Mouse (Mus musculus): ENCODE data around the gene Susd1. TPM values are rescaled to one million over a fixed set of nuclear protein-coding genes. Genes with fewer than 3 reads are reported as not detected.

The Susd1 gene
- polyA plus RNA-seq (2012) = 2.2 and 2.8 TPM in 2 replicates

GRCm38 (mm10) chr4:59437990-59438854, at the start of gene Susd1:
Gene Susd1 (minus strand): TSS chr4:59438633.
- TF ChIP-seq GATA1 (IDR thresholded peaks at IDR 0.05; ENCODE audit: low read length) = no peak

DNA sequence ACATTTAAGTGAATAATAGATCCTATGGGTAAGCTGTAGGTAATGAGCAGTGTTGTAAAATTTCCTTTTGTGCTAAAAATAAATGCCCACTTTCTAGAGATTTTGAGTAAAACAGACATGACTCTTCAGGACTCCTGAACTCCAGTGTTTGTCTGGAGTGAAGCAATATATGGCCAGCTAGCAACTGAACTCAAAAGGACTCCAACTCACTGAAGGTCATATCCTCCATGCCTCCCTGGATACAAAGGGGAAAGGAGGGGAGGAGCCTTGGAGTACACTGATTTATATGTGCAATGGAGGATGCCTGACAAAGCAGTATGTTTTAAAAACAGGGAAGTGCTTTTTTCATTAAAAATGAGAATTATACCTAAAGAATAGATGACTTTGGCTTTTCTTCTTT, 32.9 kb upstream of the Susd1 start:
- no peak for TF ChIP-seq GATA1 (IDR thresholded peaks at IDR 0.05; ENCODE audit: low read length)

- TF ChIP-seq GATA1 (IDR thresholded peaks at IDR 0.05; ENCODE audit: low read length) = no peak
These were observed 27.0 kb upstream of the Susd1 start for GRCm38 (mm10) chr4:59465449-59465848.

GRCm38 (mm10) chr4:59464661-59465060, 26.2 kb upstream of the Susd1 start:
- TF ChIP-seq GATA1 (IDR thresholded peaks at IDR 0.05; ENCODE audit: low read length) = no peak

- no peak for TF ChIP-seq GATA1 (IDR thresholded peaks at IDR 0.05; ENCODE audit: low read length)
These were observed 24.1 kb upstream of the Susd1 start for GRCm38 (mm10) chr4:59462494-59462893.

GRCm38 (mm10) chr4:59461116-59461727, 22.8 kb upstream of the Susd1 start:
- no peak for TF ChIP-seq GATA1 (IDR thresholded peaks at IDR 0.05; ENCODE audit: low read length)

- TF ChIP-seq GATA1 (IDR thresholded peaks at IDR 0.05; ENCODE audit: low read length) = no peak
These were observed 21.0 kb upstream of the Susd1 start for GRCm38 (mm10) chr4:59459216-59459955.

DNA sequence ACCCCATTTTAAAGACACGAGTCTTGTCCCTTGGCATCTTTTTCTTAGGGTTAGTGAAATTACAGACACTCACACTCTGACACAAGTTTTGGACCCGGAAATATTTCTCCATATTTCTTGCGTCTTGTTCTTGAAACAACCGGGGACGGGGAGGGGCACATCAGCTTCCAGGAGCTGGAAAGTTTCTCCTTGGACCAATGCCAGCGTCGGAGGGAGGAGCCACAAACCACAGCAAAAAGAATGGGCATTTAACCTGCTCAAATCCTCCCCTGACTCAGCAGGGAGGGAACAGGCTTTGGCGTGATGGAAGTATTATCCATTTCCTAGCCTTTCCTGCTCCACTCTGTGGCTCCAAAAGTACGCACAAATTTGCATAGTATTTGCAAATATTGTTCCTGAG, 19.5 kb upstream of the Susd1 start:
- no peak for TF ChIP-seq GATA1 (IDR thresholded peaks at IDR 0.05; ENCODE audit: low read length)

DNA sequence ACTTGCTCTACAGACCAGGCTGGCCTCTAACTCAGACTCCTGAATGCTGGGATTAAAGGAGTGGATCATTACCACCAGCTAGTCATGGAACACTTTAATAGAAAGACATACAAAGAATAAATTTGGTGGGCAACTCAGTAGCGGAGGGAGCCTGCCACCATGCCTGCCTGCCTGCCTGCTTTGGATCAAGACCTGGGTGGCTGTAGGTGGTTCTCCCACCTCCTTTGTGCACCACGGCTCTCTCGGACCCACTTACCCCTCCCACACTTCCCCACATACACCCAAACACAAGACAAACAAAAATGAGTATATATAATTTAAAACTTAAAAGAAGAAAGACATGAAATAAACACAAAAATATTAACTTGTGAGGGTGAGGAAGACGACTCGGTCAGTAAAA, 18.7 kb upstream of the Susd1 start:
- TF ChIP-seq GATA1 (IDR thresholded peaks at IDR 0.05; ENCODE audit: low read length) = no peak

DNA sequence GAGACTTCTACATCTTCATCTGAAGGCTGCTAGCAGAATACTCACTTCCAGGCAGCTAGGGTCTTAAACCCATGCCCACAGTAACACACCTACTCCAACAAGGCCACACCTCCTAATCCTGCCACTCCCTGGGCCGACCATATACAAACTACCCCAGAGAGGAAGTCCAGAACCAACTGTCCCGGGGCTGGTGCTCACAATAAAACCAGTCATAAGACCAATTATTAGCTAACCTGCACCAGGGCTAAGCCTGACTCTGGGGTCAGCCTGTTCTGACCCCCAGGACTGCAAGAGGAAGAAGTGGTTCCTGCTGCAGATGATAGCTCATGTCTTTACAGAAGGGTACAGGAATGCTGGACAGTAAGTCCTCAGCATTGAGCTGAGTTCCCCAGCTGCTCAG, 17.0 kb upstream of the Susd1 start:
- TF ChIP-seq GATA1 (IDR thresholded peaks at IDR 0.05; ENCODE audit: low read length) = no peak

DNA sequence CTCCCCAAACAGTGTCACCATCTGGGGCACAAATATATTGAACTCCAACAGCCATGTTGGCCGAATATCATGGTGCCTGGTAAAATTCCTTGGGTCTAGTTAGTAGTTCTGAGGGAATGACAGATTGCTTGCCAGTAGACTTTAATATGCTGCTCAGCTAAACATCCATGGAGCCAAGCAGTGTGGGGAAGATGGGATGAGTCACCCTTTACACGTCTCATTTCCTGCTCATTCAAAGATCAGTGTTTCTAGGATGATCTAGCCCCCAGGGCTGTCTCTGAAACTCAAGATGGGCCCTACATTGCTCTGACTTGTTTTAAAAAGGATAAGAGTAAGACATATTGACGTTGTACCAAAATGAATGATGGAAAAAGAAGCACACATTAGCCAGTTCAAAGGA, 15.6 kb upstream of the Susd1 start:
- no peak for TF ChIP-seq GATA1 (IDR thresholded peaks at IDR 0.05; ENCODE audit: low read length)

DNA sequence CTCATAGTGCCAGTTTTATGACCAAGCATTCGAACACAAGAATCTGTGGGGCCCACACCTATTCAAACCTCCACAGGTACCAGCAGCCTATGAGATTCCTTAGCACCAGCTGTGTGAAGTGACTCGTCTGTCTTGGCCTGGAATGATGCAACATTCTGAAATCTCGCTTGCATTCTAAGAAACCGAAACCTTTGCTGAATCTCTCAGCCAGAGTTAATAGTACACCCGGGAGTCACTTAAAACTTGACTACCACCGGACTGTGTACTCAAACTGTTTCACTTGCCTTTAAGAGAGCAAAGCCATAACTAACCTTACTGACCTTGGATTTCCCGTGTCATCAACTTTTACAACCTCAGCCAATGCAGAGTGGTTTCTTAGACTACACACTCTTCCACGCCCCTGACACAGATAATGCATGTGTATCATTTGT, 14.1 kb upstream of the Susd1 start:
- no peak for TF ChIP-seq GATA1 (IDR thresholded peaks at IDR 0.05; ENCODE audit: low read length)

- TF ChIP-seq GATA1 (IDR thresholded peaks at IDR 0.05; ENCODE audit: low read length) = no peak
These were observed 12.5 kb upstream of the Susd1 start for GRCm38 (mm10) chr4:59450906-59451305.

DNA sequence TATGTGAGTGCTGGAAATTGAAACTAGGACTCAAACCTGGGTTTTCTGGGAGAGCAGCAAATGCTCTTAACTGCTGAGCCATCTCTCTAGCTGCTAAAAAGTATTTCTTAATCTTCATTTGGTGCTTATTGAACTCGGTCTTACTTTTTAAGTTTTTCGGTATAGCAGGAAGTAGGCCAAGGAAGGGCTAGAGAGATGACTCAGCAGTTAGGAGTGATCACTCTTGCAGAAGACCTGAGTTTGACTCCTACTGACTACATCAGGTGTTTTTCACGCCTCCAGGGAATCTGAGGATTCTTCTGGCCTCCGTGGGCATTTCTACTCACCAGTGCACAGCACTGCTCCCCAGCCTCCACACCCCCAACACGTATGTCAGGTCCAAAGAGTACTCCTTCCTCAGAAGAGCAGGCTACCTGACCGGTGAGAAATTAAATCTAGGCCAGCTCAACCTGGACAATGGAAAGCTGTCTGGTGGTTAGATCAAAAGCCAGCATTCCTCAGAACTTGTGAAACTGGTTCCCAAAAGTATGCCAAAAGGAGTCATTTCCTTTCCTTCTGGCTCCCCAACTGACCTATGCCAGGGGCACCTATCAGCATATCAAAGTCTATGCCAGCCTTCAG, 11.9 kb upstream of the Susd1 start:
- TF ChIP-seq GATA1 (IDR thresholded peaks at IDR 0.05; ENCODE audit: low read length) = no peak

GRCm38 (mm10) chr4:59447296-59447695, 8.9 kb upstream of the Susd1 start:
- no peak for TF ChIP-seq GATA1 (IDR thresholded peaks at IDR 0.05; ENCODE audit: low read length)

DNA sequence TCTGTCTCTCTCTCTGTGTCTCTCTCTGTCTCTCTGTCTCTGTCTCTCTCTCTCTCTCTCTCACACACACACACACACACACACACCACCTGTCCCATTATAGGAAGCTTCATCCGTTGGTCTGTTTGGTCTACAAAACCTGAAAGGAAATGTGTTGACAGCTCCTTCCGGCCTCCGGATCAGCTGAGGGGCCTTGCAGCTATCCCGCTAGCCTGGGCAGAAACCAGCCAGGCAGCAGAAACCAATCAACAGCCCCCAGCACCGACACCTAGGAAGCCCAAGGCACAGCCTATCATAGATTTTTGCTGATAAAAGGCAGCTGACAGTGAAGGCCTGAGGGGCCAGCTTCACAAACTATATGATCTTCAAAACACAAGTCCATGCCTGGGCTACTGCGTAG, 7.1 kb upstream of the Susd1 start:
- no peak for TF ChIP-seq GATA1 (IDR thresholded peaks at IDR 0.05; ENCODE audit: low read length)

Data from G1E-ER4 (cell line).